Mouse (Mus musculus) midbrain, postnatal 0 days (tissue): ENCODE measurements around the gene Gm49361. TPM values are rescaled to one million over a fixed set of nuclear protein-coding genes. Genes with fewer than 3 reads are reported as not detected.
A peak's percentile ranks its signal among the peaks of the same experiment; 100 is the strongest.

Experiments
- ATAC-seq: fragments of 200-750 bp; cut with Nextera tagmentation; 2 replicates; pipeline ENCODE4 v1.8.0; 2017; ENCODE audit warnings: moderate number of reproducible peaks, mild to moderate bottlenecking, moderate TSS enrichment, moderate library complexity; ENCODE audit not compliant: low FRiP score
- DNase-seq: peaks from one replicate; pipeline ENCODE4 v3.0.0-alpha.2; 2015; ENCODE audit warnings: low spot score
- H3K27ac ChIP-seq: fragments of 300-500 bp; sonication (generic); 2 replicates; pipeline ENCODE4 v1.5.1; 2014; ENCODE audit warnings: low read depth, mild to moderate bottlenecking, low read length, mixed read lengths
- H3K27me3 ChIP-seq: fragments of 300-500 bp; sonication (generic); 2 replicates; pipeline ENCODE4 v1.6.1; 2014; ENCODE audit warnings: low read length, control low read depth, mixed read lengths; ENCODE audit not compliant: insufficient read depth
- H3K36me3 ChIP-seq: fragments of 300-500 bp; sonication (generic); 2 replicates; pipeline ENCODE4 v1.6.1; 2014; ENCODE audit warnings: low read length, control low read depth, mixed read lengths; ENCODE audit not compliant: insufficient read depth
- H3K4me1 ChIP-seq: fragments of 300-500 bp; sonication (generic); 2 replicates; pipeline ENCODE4 v1.6.1; 2014; ENCODE audit warnings: mild to moderate bottlenecking, control low read depth, antibody characterized with exemption, low read length, mixed read lengths; ENCODE audit not compliant: insufficient read depth
- H3K4me2 ChIP-seq: fragments of 300-500 bp; sonication (generic); 2 replicates; pipeline ENCODE4 v1.6.1; 2014; ENCODE audit warnings: low read depth, mild to moderate bottlenecking, low read length, mixed read lengths; ENCODE audit not compliant: poor library complexity, severe bottlenecking
- H3K4me3 ChIP-seq: fragments of 300-500 bp; sonication (generic); 2 replicates; pipeline ENCODE4 v1.5.1; 2014; ENCODE audit warnings: low read depth, mild to moderate bottlenecking, low read length, moderate library complexity
- H3K9ac ChIP-seq: fragments of 300-500 bp; sonication (generic); replicated peaks from 2 replicates; pipeline ENCODE4 v1.6.1; 2014; ENCODE audit warnings: mild to moderate bottlenecking, low read length, moderate library complexity, mixed read lengths; ENCODE audit not compliant: poor library complexity, severe bottlenecking
- H3K9me3 ChIP-seq: fragments of 300-500 bp; sonication (generic); 2 replicates; pipeline ENCODE4 v1.6.1; 2016; ENCODE audit warnings: low read length, control low read depth
- CTCF ChIP-seq: IDR thresholded peaks from 2 replicates; pipeline ENCODE4 v1.5.1; 2016; ENCODE audit warnings: antibody characterized with exemption, mild to moderate bottlenecking
- WGBS: fragments of 180-500 bp; shearing (Covaris S2); extraction: QIAGEN DNeasy Blood & Tissue Kit; methylation state at CpG from one replicate; pipeline ENCODE4 v1.1.7; 2014; 5-methylcytosine and 5-hydroxymethylcytosine counted together
- polyA plus RNA-seq: library from polyadenylated mRNA; unstranded; fragments of >200 nt; fragmentation: Nextera tagmentation; extraction: Ambion mirVana; gene quantifications from 2 replicates; pipeline ENCODE4 v1.2.1, GENCODE M21; 2015
- total RNA-seq: library from RNA; depleted of rRNA; stranded (reverse); fragments of >200 nt; gene quantifications from 2 replicates; pipeline ENCODE4 v1.2.3, GENCODE M21; 2014

Gene Gm49361
- total and polyA plus RNA-seq, 2 experiments from 2014 or later = not detected

DNA sequence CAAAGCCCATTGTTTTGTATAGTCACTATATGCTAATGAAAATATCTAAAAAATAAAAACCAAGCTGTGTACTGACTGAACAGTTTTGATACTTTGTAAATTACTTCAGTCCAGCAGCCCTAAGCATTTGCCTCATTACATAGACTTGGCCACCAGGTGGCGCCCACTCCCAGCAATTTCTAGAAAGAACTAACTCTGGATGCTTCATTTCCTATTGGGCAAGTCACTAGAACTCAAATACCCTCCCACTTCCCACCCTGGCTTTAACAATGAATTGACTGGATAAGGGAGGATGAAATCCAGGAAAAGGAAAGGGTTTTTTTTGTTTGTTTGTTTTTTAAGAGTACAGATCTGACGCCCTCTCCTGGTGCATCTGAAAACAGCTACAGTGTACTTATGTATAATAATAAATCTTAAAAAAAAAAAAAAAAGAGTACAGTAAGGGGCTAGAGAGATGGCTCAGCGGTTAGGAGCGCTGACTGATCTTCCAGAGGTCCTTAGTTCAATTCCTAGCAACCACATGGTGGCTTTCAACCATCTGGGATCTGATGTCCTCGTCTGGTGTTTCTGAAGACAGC lies 65.9 kb downstream of the Gm49361 start:
- DNase-seq (peak; percentile 92), ATAC-seq (peak; percentile 85)
- TF ChIP-seq CTCF = peak; percentile 95
- no peaks in the 10 kb centered on the region for H3K36me3 ChIP-seq
- H3K4me2 ChIP-seq = no peak overlapping the region
- WGBS = 41% methylated on average over 5 of the region's 5 CpGs
- H3K4me3 ChIP-seq = no peak overlapping the region
- H3K9me3 ChIP-seq = no peaks in the 10 kb centered on the region
- no peak overlapping the region for H3K9ac ChIP-seq
- no peak overlapping the region for H3K27ac ChIP-seq
- no peaks in the 10 kb centered on the region for H3K4me1 ChIP-seq
- H3K27me3 ChIP-seq = no peaks in the 10 kb centered on the region

DNA sequence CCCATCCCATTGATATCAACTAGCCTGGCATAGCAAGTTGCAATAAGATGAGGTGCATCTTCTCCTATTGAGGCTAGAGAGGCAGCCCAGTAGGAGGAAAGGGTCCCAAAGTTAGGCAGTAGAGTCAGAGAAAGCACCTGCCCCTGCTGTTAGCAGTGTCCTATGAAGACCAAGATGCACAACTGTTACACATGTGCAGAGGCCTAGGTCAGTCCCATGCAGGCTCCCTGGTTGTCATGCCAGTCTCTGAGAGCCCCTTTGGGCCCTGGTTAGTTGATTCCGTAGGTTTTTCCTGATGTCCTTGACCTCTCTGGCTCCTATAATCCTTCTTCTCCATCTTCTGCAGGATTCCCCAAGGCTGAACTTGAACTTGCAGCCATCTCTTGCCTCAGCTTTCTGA lies 66.4 kb downstream of the Gm49361 start:
- H3K4me2 ChIP-seq = no peak overlapping the region
- ATAC-seq (no peak), DNase-seq (no peak)
- H3K4me1 ChIP-seq = no peaks in the 10 kb centered on the region
- WGBS = 28% methylated on average over 1 of the region's 1 CpGs
- no peaks in the 10 kb centered on the region for H3K9me3 ChIP-seq
- H3K27me3 ChIP-seq = no peaks in the 10 kb centered on the region
- no peak overlapping the region for H3K27ac ChIP-seq
- no peaks in the 10 kb centered on the region for H3K36me3 ChIP-seq
- no peak overlapping the region for H3K4me3 ChIP-seq
- no peak for TF ChIP-seq CTCF
- H3K9ac ChIP-seq = no peak overlapping the region

GRCm38 (mm10) chr14:57675481-57675880 lies 70.4 kb downstream of the Gm49361 start:
- TF ChIP-seq CTCF = no peak; the same call in 1 of the 2 replicates
- Histone ChIP-seq H3K27ac (no peak overlapping the region), H3K4me3 (no peak overlapping the region), H3K36me3 (no peaks in the 10 kb centered on the region), H3K9ac (no peak overlapping the region), H3K4me1 (no peaks in the 10 kb centered on the region), H3K9me3 (no peaks in the 10 kb centered on the region), H3K4me2 (no peak overlapping the region), H3K27me3 (no peaks in the 10 kb centered on the region)
- DNase-seq = no peak
- 43% methylated on average over 2 of the region's 2 CpGs for WGBS
- ATAC-seq = no peak

DNA sequence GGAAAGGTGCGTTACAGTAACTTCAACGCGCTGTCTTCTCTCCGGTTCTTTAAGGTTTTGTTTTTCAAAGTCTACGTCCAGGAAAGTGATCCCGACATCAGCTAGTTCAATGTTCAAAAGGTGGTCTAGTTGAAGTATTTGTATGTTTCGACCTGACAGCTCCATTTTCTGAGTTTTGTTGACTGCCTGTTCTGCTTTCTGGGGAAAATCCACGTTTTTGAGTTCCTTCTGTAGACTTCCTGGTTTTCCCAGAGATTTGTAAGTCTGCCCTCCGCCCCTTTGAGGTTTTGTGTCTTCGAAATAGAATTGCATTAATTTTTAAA lies 80.3 kb downstream of the Gm49361 start:
- Histone ChIP-seq H3K27ac (peak overlapping the region; percentile 91; the same call in 1 of the 2 replicates), H3K36me3 (no peaks in the 10 kb centered on the region), H3K9ac (peak overlapping the region; percentile 86), H3K4me3 (peak overlapping the region; percentile 88), H3K27me3 (no peaks in the 10 kb centered on the region), H3K4me2 (peak overlapping the region; percentile 94), H3K9me3 (no peaks in the 10 kb centered on the region), H3K4me1 (peaks cover 6% of the 10 kb centered on the region; the same call in 1 of the 2 replicates)
- WGBS = 11% methylated on average over 10 of the region's 10 CpGs
- ATAC-seq (no peak), DNase-seq (no peak)
- no peak for TF ChIP-seq CTCF

DNA sequence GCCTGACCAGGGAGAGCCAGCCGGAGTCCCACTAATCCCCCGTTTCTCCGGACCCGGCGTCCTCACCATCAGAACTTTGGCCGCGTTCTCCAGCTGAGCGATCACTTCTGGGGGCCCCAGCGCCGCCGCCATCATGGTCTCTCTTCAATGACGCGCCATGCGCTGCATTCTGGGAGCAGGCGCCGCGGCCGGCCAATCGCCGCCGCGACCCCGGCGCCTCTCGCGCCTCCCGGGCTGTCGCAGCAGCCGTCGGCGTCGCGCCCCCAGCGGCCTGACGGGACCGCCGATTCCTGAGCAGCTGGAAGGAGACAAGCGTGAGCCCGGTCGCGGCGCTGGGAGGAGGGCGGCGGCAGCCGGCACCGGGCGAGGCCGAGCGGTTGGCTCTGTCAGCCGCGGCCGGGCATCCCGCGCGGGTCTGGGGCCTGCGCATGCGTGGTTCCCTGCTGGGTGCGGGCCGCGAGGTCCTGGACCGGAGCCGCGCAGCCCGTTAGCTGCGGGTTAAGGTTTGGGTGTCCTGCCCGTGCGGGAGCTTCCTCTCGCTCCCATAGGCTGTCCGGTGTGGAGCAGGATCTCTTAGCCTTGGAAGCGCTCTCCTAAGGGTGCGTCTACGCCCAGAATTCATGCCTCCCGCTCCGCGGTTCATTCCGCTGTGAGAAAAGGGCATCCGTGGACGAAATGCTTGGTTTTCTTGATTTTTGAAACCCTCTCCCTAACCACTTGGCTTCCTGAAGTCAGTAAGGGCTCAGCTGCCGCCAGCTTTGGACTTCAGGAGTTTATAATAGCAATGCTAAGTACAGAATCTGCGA lies 80.9 kb downstream of the Gm49361 start, which contains the start of gene Xpo4:
Gene Xpo4 (minus strand): TSS at position 609 of the 806 bp plus-strand sequence.
- DNase-seq (peak; percentile 87), ATAC-seq (peak; percentile 97)
- no peaks in the 10 kb centered on the region for H3K9me3 ChIP-seq
- peak within 1 kb of the TSS; percentile 86 for H3K9ac ChIP-seq
- H3K4me1 ChIP-seq = peaks cover 6% of the 10 kb centered on the region; the same call in 1 of the 2 replicates
- under 1% methylated on average over 76 of the region's 80 CpGs for WGBS
- peak within 1 kb of the TSS; percentile 88 for H3K4me3 ChIP-seq
- TF ChIP-seq CTCF = peak; percentile 42; the same call in 1 of the 2 replicates
- H3K36me3 ChIP-seq = no peaks in the 10 kb centered on the region
- no peaks in the 10 kb centered on the region for H3K27me3 ChIP-seq
- peak within 1 kb of the TSS; percentile 94 for H3K4me2 ChIP-seq
- H3K27ac ChIP-seq = peak within 1 kb of the TSS; percentile 91

- H3K9me3 ChIP-seq = no peaks in the 10 kb centered on the region
- ATAC-seq (peak; percentile 53), DNase-seq (peak; percentile 9)
- TF ChIP-seq CTCF = no peak
- peak overlapping the region; percentile 88 for H3K4me3 ChIP-seq
- H3K27ac ChIP-seq = peak overlapping the region; percentile 91
- H3K4me1 ChIP-seq = peaks cover 6% of the 10 kb centered on the region; the same call in 1 of the 2 replicates
- no peaks in the 10 kb centered on the region for H3K27me3 ChIP-seq
- H3K36me3 ChIP-seq = no peaks in the 10 kb centered on the region
- peak overlapping the region; percentile 94 for H3K4me2 ChIP-seq
- peak overlapping the region; percentile 86 for H3K9ac ChIP-seq
- 0% methylated on average over 19 of the region's 19 CpGs for WGBS
These were observed 81.5 kb downstream of the Gm49361 start for GRCm38 (mm10) chr14:57664311-57664821.
